Mouse (Mus musculus) stomach, postnatal 0 days (tissue): Measurements from ENCODE around the gene Zfp865. TPM values are rescaled to one million over a fixed set of nuclear protein-coding genes. Genes with fewer than 3 reads are reported as not detected.

ENCODE experiments used
- ATAC-seq: fragments of 200-750 bp; cut with Nextera tagmentation; 2 replicates; pipeline ENCODE4 v1.8.0; 2017; ENCODE audit not compliant: low FRiP score, low TSS enrichment
- DNase-seq: peaks from one replicate; pipeline ENCODE4 v3.0.0-alpha.2; 2016; ENCODE audit warnings: low spot score
- H3K27ac ChIP-seq: fragments of 300-500 bp; sonication (generic); replicated peaks from 2 replicates; pipeline ENCODE4 v1.5.1; 2014; ENCODE audit warnings: mild to moderate bottlenecking, control low read depth
- H3K27me3 ChIP-seq: fragments of 300-500 bp; sonication (generic); 2 replicates; pipeline ENCODE4 v1.6.1; 2014; ENCODE audit warnings: low read length; ENCODE audit not compliant: control insufficient read depth, insufficient read depth
- H3K36me3 ChIP-seq: fragments of 300-500 bp; sonication (generic); 2 replicates; pipeline ENCODE4 v1.6.1; 2014; ENCODE audit warnings: low read length, mixed read lengths; ENCODE audit not compliant: control insufficient read depth, insufficient read depth
- H3K4me1 ChIP-seq: fragments of 300-500 bp; sonication (generic); replicated peaks from 2 replicates; pipeline ENCODE4 v1.6.1; 2014; ENCODE audit warnings: antibody characterized with exemption; ENCODE audit not compliant: control insufficient read depth, insufficient read depth
- H3K4me2 ChIP-seq: fragments of 300-500 bp; sonication (generic); replicated peaks from 2 replicates; pipeline ENCODE4 v1.6.1; 2014; ENCODE audit warnings: low read depth, mild to moderate bottlenecking, control low read depth, moderate library complexity
- H3K4me3 ChIP-seq: fragments of 300-500 bp; sonication (generic); 2 replicates; pipeline ENCODE4 v1.5.1; 2014; ENCODE audit warnings: low read depth, low read length, control low read depth
- H3K9ac ChIP-seq: fragments of 300-500 bp; sonication (generic); 2 replicates; pipeline ENCODE4 v1.6.1; 2014; ENCODE audit warnings: mild to moderate bottlenecking, low read length, control low read depth, mixed read lengths
- H3K9me3 ChIP-seq: fragments of 300-500 bp; sonication (generic); 2 replicates; pipeline ENCODE4 v1.6.1; 2016; ENCODE audit warnings: low read length; ENCODE audit not compliant: control insufficient read depth
- CTCF ChIP-seq: IDR thresholded peaks from 2 replicates; pipeline ENCODE4 v1.5.1; 2016; ENCODE audit warnings: antibody characterized with exemption, low read depth, mild to moderate bottlenecking, moderate library complexity
- EP300 ChIP-seq: optimal IDR thresholded peaks from 2 replicates; pipeline ENCODE3; 2016; ENCODE audit warnings: antibody characterized with exemption
- WGBS: fragments of 180-500 bp; shearing (Covaris S2); extraction: QIAGEN DNeasy Blood & Tissue Kit; methylation state at CpG from one replicate; pipeline ENCODE4 v1.1.7; 2014; 5-methylcytosine and 5-hydroxymethylcytosine counted together
- polyA plus RNA-seq: library from polyadenylated mRNA; unstranded; fragments of >200 nt; fragmentation: Nextera tagmentation; extraction: Ambion mirVana; gene quantifications from 2 replicates; pipeline ENCODE4 v1.2.1, GENCODE M21; 2015

The Zfp865 gene
- polyA plus RNA-seq, 1 experiment from 2014 or later, result 2.3 TPM

DNA sequence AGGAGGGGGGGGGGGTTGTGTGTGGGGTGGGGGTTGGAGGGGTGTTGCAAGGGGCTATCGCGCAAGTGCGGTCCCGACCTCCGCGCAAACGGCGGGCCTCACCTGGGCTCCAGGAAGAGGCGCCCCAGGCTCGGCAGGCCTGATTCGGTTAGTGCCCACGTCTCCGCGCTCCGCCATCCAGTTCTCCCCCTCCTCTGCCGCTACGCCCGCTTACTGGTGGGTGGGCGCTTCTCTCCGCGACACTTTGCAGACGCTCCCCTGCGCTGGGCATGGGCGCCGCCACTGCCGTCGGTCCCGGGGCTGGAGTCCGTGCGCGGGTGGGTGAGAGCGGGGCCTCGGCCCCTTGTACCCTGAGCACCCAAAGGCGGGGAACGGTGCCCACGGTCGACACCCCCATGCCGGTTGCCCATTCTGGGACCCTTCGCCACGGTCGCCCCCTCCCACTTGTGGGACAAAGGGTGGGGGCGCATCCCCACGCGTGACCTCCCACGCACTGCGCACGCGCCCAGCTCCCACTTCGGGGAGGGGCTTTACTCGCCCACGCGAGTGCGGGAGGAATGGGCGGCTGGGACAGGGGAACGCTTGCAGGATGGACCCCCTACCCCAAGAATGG lies 36.6 kb downstream of the Zfp865 start:
- H3K27ac ChIP-seq, result no peak overlapping the region
- DNase-seq (no peak), ATAC-seq (no peak)
- peaks cover 10% of the 10 kb centered on the region for H3K4me1 ChIP-seq
- WGBS, result 2% methylated on average over 51 of the region's 55 CpGs
- peak overlapping the region; percentile 51 for H3K4me3 ChIP-seq
- peak overlapping the region; percentile 63 for H3K9ac ChIP-seq
- no peaks in the 10 kb centered on the region for H3K36me3 ChIP-seq
- peak overlapping the region; percentile 69 for H3K4me2 ChIP-seq
- H3K9me3 ChIP-seq, result no peaks in the 10 kb centered on the region
- TF ChIP-seq CTCF, result no peak
- no peak for TF ChIP-seq EP300
- H3K27me3 ChIP-seq, result peaks cover 7% of the 10 kb centered on the region; the same call in 1 of the 2 replicates

DNA sequence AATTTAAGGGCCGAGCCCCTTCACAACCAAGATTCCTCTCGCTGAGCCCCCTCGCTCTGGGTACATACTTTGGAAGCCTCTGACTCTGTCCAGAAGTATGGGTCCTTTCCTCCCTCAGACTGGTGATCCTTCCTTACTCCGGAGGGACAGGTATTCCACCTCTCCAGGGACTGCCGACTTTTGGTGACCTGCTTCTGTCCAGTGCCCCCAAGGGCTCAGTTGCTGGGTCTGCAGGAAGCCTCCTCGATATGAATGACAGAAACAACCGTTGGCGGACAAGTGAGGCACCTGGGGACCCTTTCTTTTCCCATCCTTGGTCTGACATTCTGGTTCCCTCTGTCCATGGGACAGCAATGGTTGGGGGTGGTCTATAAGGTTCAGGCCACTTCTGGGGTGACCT lies 37.2 kb downstream of the Zfp865 start:
- ATAC-seq, result no peak
- Histone ChIP-seq H3K4me3 (peak overlapping the region; percentile 51), H3K27ac (no peak overlapping the region), H3K4me1 (peaks cover 10% of the 10 kb centered on the region), H3K9ac (peak overlapping the region; percentile 63), H3K36me3 (no peaks in the 10 kb centered on the region), H3K9me3 (no peaks in the 10 kb centered on the region), H3K4me2 (peak overlapping the region; percentile 69), H3K27me3 (peaks cover 7% of the 10 kb centered on the region; the same call in 1 of the 2 replicates)
- DNase-seq, result no peak
- 33% methylated on average over 8 of the region's 8 CpGs for WGBS
- TF ChIP-seq CTCF (no peak), EP300 (no peak)

DNA sequence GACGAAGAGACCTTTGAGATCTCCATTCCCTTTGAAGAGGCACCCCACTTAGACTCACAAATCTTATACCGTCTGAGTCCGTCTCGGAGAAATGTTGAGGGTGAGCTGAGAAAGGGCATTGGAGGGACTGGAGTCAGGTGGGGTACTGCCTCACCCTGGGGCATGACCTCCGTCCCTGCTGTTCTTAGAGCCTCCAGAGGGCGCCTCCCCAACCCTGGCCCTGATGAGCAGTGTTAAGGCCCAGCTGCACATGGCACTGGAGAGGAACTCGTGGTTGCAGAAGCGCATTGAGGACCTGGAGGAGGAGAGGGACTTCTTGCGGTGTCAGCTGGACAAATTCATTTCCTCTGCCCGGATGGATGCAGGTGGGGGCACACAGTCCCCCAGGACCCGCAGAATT lies 37.6 kb downstream of the Zfp865 start:
- 46% methylated on average over 11 of the region's 11 CpGs for WGBS
- DNase-seq (no peak), ATAC-seq (no peak)
- TF ChIP-seq EP300 (no peak), CTCF (peak; percentile 45)
- no peak overlapping the region for H3K4me3 ChIP-seq
- H3K27me3 ChIP-seq, result peaks cover 7% of the 10 kb centered on the region; the same call in 1 of the 2 replicates
- H3K36me3 ChIP-seq, result no peaks in the 10 kb centered on the region
- no peak overlapping the region for H3K27ac ChIP-seq
- no peak overlapping the region for H3K9ac ChIP-seq
- no peak overlapping the region for H3K4me2 ChIP-seq
- peaks cover 8% of the 10 kb centered on the region for H3K4me1 ChIP-seq
- H3K9me3 ChIP-seq, result no peaks in the 10 kb centered on the region

DNA sequence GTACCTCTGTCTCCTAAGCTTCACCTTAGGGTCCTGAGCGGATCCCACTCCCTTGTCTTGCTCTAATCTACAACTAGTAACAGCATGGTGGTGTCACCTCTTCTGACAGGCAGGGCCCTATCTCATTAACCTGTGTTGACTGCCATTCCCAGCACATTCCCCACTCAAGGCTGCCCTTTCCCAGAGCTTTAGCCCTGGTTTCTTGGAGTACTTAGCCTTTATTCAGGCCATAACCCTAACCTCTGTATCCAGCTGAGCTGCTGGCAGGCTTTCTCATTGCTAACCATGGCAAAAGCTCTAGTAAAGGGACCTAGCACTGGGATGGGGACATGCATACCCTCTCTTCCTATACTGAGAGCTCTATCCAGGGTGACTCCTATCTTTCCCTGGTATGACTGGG lies 38.5 kb downstream of the Zfp865 start:
- ATAC-seq, result no peak
- 100% methylated on average over 1 of the region's 1 CpGs for WGBS
- TF ChIP-seq EP300, result no peak
- DNase-seq, result no peak
- Histone ChIP-seq H3K9ac (no peak overlapping the region), H3K4me1 (0 out of 2 replicates have a peak, but pooled peaks cover 4% of the 10 kb centered on the region), H3K27me3 (peaks cover 7% of the 10 kb centered on the region; the same call in 1 of the 2 replicates), H3K9me3 (no peaks in the 10 kb centered on the region), H3K4me2 (no peak overlapping the region), H3K36me3 (no peaks in the 10 kb centered on the region), H3K4me3 (no peak overlapping the region), H3K27ac (no peak overlapping the region)

DNA sequence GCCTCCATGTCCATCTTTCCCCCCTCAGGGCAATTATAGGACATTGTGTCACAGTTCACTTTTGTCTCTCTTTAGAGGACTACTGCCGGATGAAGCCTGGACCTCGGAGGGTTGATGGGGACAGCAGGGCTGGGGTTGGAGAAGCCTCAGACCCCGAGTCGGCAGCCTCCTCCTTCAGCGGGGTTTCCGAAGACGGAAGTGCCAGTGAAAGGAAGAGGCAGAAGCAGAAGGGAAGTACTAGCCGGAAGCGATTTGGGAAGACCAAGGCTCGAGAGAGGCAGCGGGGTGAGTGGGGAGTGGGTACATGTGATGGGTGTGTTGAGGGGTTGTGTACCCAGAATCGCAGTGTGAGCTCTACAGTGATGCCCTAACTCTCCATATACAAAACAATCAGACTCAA lies 39.2 kb downstream of the Zfp865 start:
- Histone ChIP-seq H3K9ac (no peak overlapping the region), H3K36me3 (no peaks in the 10 kb centered on the region), H3K27ac (no peak overlapping the region), H3K4me3 (no peak overlapping the region), H3K9me3 (no peaks in the 10 kb centered on the region), H3K4me1 (0 out of 2 replicates have a peak, but pooled peaks cover 4% of the 10 kb centered on the region), H3K27me3 (peaks cover 7% of the 10 kb centered on the region; the same call in 1 of the 2 replicates), H3K4me2 (no peak overlapping the region)
- TF ChIP-seq EP300, result no peak
- TF ChIP-seq CTCF, result no peak
- ATAC-seq (no peak), DNase-seq (no peak)
- 94% methylated on average over 12 of the region's 12 CpGs for WGBS

DNA sequence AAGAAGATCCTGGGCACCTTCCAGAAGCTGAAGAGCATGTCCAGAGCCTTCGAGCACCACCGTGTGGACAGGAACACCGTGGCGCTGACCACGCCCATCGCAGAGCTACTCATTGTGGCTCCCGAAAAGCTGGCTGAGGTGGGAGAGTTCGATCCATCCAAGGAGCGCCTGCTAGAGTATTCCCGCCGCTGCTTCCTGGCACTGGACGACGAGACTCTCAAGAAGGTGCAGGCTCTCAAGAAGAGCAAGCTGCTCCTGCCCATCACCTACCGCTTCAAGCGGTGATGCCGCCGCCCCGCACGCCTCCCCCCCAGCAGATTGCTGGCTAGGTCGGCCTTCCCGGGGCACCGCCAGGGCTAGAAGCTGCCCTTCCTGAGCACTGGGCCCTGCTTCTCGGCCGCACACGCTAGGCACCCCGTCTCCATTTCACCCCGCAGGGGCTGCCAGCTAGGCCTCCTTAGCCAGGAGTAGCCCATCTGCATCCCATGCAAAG lies 40.1 kb downstream of the Zfp865 start:
- H3K4me2 ChIP-seq, result peak overlapping the region; percentile 90
- DNase-seq (peak; percentile 84), ATAC-seq (no peak)
- H3K27me3 ChIP-seq, result peaks cover 5% of the 10 kb centered on the region; the same call in 1 of the 2 replicates
- 0 out of 2 replicates have a peak, but pooled peaks cover 4% of the 10 kb centered on the region for H3K4me1 ChIP-seq
- H3K4me3 ChIP-seq, result peak overlapping the region; percentile 67
- peak overlapping the region; percentile 99 for H3K27ac ChIP-seq
- TF ChIP-seq EP300, result no peak
- peak; percentile 87 for TF ChIP-seq CTCF
- H3K9me3 ChIP-seq, result no peaks in the 10 kb centered on the region
- H3K36me3 ChIP-seq, result no peaks in the 10 kb centered on the region
- peak overlapping the region; percentile 96 for H3K9ac ChIP-seq
- 4% methylated on average over 25 of the region's 27 CpGs for WGBS
